Mouse (Mus musculus) kidney, adult 2 months (tissue): ENCODE measurements around the gene Chst12. TPM values are rescaled to one million over a fixed set of nuclear protein-coding genes. Genes with fewer than 3 reads are reported as not detected.

Experiments used
- DNase-seq: peaks from one replicate; pipeline ENCODE4 v3.0.0; 2021
- H3K27ac ChIP-seq: fragments of 200-500 bp; 2 replicates; pipeline ENCODE4 v1.5.1; 2012; ENCODE audit warnings: low read depth, low read length, control low read depth, inconsistent platforms; ENCODE audit not compliant: insufficient read depth
- H3K27me3 ChIP-seq: fragments of 200-500 bp; replicated peaks from 2 replicates; pipeline ENCODE4 v1.6.1; 2012; ENCODE audit warnings: mild to moderate bottlenecking, moderate library complexity, low read length, inconsistent platforms; ENCODE audit not compliant: control insufficient read depth, insufficient read depth
- H3K36me3 ChIP-seq: fragments of 200-500 bp; 2 replicates; pipeline ENCODE4 v1.6.1; 2012; ENCODE audit warnings: mild to moderate bottlenecking, moderate library complexity, low read length, inconsistent platforms; ENCODE audit not compliant: control insufficient read depth, insufficient read depth
- H3K4me1 ChIP-seq: fragments of 200-500 bp; 2 replicates; pipeline ENCODE4 v1.6.1; 2011; ENCODE audit warnings: low read length; ENCODE audit not compliant: control insufficient read depth, insufficient read depth
- H3K4me3 ChIP-seq: fragments of 200-500 bp; 2 replicates; pipeline ENCODE4 v1.5.1; 2011; ENCODE audit warnings: mild to moderate bottlenecking, low read depth, low read length, control low read depth; ENCODE audit not compliant: insufficient read depth
- CTCF ChIP-seq: fragments of 200-500 bp; conservative IDR thresholded peaks from 2 replicates; pipeline ENCODE4 v1.5.1; 2011; ENCODE audit warnings: low read depth, mild to moderate bottlenecking, control low read depth, low read length, moderate library complexity, mixed read lengths; ENCODE audit not compliant: insufficient read depth, insufficient read length
- POLR2A ChIP-seq: fragments of 200-500 bp; IDR thresholded peaks from one replicate; pipeline ENCODE4 v1.6.1; 2011; ENCODE audit warnings: low read depth, low read length, control low read depth
- WGBS: fragments of 180-500 bp; shearing (Covaris S2); methylation state at CpG from one replicate; pipeline ENCODE4 v1.1.7; 2018; 5-methylcytosine and 5-hydroxymethylcytosine counted together
- polyA plus RNA-seq: library from polyadenylated mRNA; depleted of rRNA; stranded (reverse); fragments of >200 nt; gene quantifications from 2 replicates; pipeline ENCODE4 v1.2.3, GENCODE M21; 2012; rRNA removed

The Chst12 gene
- polyA plus RNA-seq, 1 experiment, result 8.3 TPM

- 53% methylated on average over 10 of the region's 10 CpGs for WGBS
- no peaks in the 10 kb centered on the region for H3K36me3 ChIP-seq
- no peaks in the 10 kb centered on the region for H3K4me1 ChIP-seq
- peak; percentile 75 for DNase-seq
- no peaks in the 10 kb centered on the region for H3K27me3 ChIP-seq
- H3K4me3 ChIP-seq, result no peak overlapping the region
- TF ChIP-seq POLR2A (no peak), CTCF (no peak)
- peak overlapping the region; percentile 49; the same call in 1 of the 2 replicates for H3K27ac ChIP-seq
Measured at GRCm38 (mm10) chr5:140571673-140572072, 66.3 kb downstream of the Chst12 start.

GRCm38 (mm10) chr5:140572611-140573010 lies 67.3 kb downstream of the Chst12 start:
- Histone ChIP-seq H3K4me3 (no peak overlapping the region), H3K27ac (peak overlapping the region; percentile 55), H3K36me3 (no peaks in the 10 kb centered on the region), H3K27me3 (no peaks in the 10 kb centered on the region), H3K4me1 (no peaks in the 10 kb centered on the region)
- TF ChIP-seq POLR2A (no peak), CTCF (no peak)
- DNase-seq, result peak; percentile 77
- 69% methylated on average over 6 of the region's 6 CpGs for WGBS

Other genes starting within 250 kb of the Chst12 start
- gene Mad1l1, start 184.0 kb upstream of the Chst12 start, polyA plus RNA-seq, result 12.6 and 14.2 TPM in 2 replicates
- gene Nudt1, start 183.9 kb upstream of the Chst12 start, polyA plus RNA-seq, result 17.9 and 20.4 TPM in 2 replicates
- gene Mrm2, start 173.7 kb upstream of the Chst12 start, polyA plus RNA-seq, result 12.7 and 15.1 TPM in 2 replicates
- 77.5 and 79.7 TPM in 2 replicates for gene Snx8, start 116.3 kb upstream of the Chst12 start, polyA plus RNA-seq
- gene Eif3b, start 86.2 kb upstream of the Chst12 start, polyA plus RNA-seq, result 73.5 and 76.0 TPM in 2 replicates
- gene Gm4869, start 59.9 kb upstream of the Chst12 start, polyA plus RNA-seq, result 0.03 TPM in 1 of 2 replicates, not detected in the other
- gene Grifin, start 59.5 kb downstream of the Chst12 start, polyA plus RNA-seq, result not detected in 2 replicates
- gene Lfng, start 101.8 kb downstream of the Chst12 start, polyA plus RNA-seq, result 37.8 and 43.3 TPM in 2 replicates
- 33.5 and 35.6 TPM in 2 replicates for gene Ttyh3, start 143.5 kb downstream of the Chst12 start, polyA plus RNA-seq
- 23.1 and 27.2 TPM in 2 replicates for gene Iqce, start 196.8 kb downstream of the Chst12 start, polyA plus RNA-seq
- gene Brat1, start 199.5 kb downstream of the Chst12 start, polyA plus RNA-seq, result 16.3 and 20.4 TPM in 2 replicates
- 3.9 and 4.5 TPM in 2 replicates for gene Amz1, start 218.6 kb downstream of the Chst12 start, polyA plus RNA-seq